Mouse (Mus musculus): ENCODE data around the gene Uaca.

GRCm38 (mm10) chr9:60759436-60760007 is 34.8 kb upstream of the Uaca start:
- TF ChIP-seq POLR2A (IDR thresholded peaks at IDR 0.05; ENCODE audit: insufficient read depth, low read depth, low read length) (no peak), CTCF (IDR thresholded peaks at IDR 0.05) (no peak)

Data from heart, adult 2 months (tissue).